Mouse (Mus musculus): Measurements from ENCODE around the gene Them7. TPM values are rescaled to one million over a fixed set of nuclear protein-coding genes. Genes with fewer than 3 reads are reported as not detected.

Gene Them7
- polyA plus RNA-seq, 1 experiment from 2014 or later, result 21.3 TPM

DNA sequence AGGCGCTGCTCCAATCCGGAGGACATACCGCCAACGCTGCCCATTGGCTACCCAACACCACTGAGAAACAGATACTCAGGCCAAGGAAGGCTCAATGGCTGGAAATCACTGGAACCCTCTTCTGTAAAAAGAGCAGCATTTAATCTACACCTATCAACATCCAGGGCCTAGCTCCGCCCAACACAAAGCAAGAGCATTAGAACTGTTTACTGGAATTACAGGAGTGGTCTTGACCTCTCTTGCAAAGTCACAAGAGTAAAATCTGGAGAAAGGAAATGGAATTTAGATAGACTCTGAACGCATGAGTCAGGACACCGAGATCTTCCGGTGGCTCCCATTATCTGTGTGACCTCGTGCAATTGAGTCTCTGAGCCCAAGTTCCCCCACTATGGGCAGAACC, 171.9 kb downstream of the Them7 start:
- ATAC-seq (replicated peaks; ENCODE audit: low FRiP score, low read depth), result no peak
- WGBS, result 91% methylated on average over 9 of the region's 9 CpGs
- no peak for TF ChIP-seq CTCF (IDR thresholded peaks at IDR 0.05; ENCODE audit: low read depth)

GRCm38 (mm10) chr2:105397446-105398211, 173.5 kb downstream of the Them7 start:
- ATAC-seq (replicated peaks; ENCODE audit: low FRiP score, low read depth), result no peak
- no peaks in the 10 kb centered on the region for H3K9me3 ChIP-seq (replicated peaks; ENCODE audit: low read length)
- H3K27ac ChIP-seq, result 0 out of 2 replicates have a peak overlapping the region, but pooled peaks have one; percentile 94
- peak overlapping the region; percentile 88 for H3K9ac ChIP-seq (ENCODE audit: low read depth, low read length)
- peak overlapping the region; percentile 73 for H3K4me3 ChIP-seq (replicated peaks; ENCODE audit: low read depth, low read length)
- H3K4me2 ChIP-seq (ENCODE audit: low read length), result peak overlapping the region; percentile 65
- 25% methylated on average over 5 of the region's 5 CpGs for WGBS
- no peak for TF ChIP-seq CTCF (IDR thresholded peaks at IDR 0.05; ENCODE audit: low read depth)
- H3K36me3 ChIP-seq (ENCODE audit: insufficient read depth, low read length), result 0 out of 2 replicates have a peak, but pooled peaks cover 11% of the 10 kb centered on the region
- no peaks in the 10 kb centered on the region for H3K27me3 ChIP-seq (ENCODE audit: insufficient read depth, low read length)
- DNase-seq (ENCODE audit: low spot score), result no peak
- peaks cover 25% of the 10 kb centered on the region for H3K4me1 ChIP-seq (replicated peaks; ENCODE audit: insufficient read depth, low read length)

More for the DNA sequence above, 171.9 kb downstream of the Them7 start:
- no peaks in the 10 kb centered on the region for H3K9me3 ChIP-seq (replicated peaks; ENCODE audit: low read length)
- no peak overlapping the region for H3K9ac ChIP-seq (ENCODE audit: low read depth, low read length)
- DNase-seq (ENCODE audit: low spot score), result no peak
- no peak overlapping the region for H3K4me2 ChIP-seq (ENCODE audit: low read length)
- peaks cover 25% of the 10 kb centered on the region for H3K4me1 ChIP-seq (replicated peaks; ENCODE audit: insufficient read depth, low read length)
- H3K4me3 ChIP-seq (replicated peaks; ENCODE audit: low read depth, low read length), result no peak overlapping the region
- H3K27me3 ChIP-seq (ENCODE audit: insufficient read depth, low read length), result no peaks in the 10 kb centered on the region
- peaks cover 26% of the 10 kb centered on the region; the same call in 1 of the 2 replicates for H3K36me3 ChIP-seq (ENCODE audit: insufficient read depth, low read length)
- H3K27ac ChIP-seq, result no peak overlapping the region

DNA sequence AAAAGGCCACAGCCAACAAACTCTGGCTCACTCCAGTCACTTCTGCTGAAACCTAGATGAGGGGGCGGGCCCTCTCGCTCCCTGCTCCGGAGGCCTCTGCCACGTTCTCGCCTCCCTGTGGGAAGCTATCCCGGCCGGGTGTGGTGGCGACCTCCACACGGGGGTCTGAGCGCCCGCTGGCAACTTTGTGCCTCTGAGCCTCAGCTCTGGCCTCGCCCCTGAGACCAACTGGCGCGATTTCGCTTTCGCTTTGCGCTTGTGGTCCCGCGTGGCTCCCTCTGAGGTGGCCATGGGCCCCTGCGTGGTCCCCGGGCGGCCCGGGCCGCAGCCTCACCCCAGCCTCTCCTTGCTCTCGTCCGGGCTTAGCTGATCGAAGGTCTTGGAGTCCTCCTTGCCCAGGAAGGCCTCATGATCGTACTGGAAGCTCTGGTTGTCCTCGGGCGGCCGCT, 174.5 kb downstream of the Them7 start:
- H3K27me3 ChIP-seq (ENCODE audit: insufficient read depth, low read length), result no peaks in the 10 kb centered on the region
- TF ChIP-seq CTCF (IDR thresholded peaks at IDR 0.05; ENCODE audit: low read depth), result no peak
- peak overlapping the region; percentile 94 for H3K27ac ChIP-seq
- peak overlapping the region; percentile 73 for H3K4me3 ChIP-seq (replicated peaks; ENCODE audit: low read depth, low read length)
- H3K9me3 ChIP-seq (replicated peaks; ENCODE audit: low read length), result no peaks in the 10 kb centered on the region
- H3K36me3 ChIP-seq (ENCODE audit: insufficient read depth, low read length), result 0 out of 2 replicates have a peak, but pooled peaks cover 5% of the 10 kb centered on the region
- peak overlapping the region; percentile 88 for H3K9ac ChIP-seq (ENCODE audit: low read depth, low read length)
- 0% methylated on average over 31 of the region's 31 CpGs for WGBS
- DNase-seq (ENCODE audit: low spot score) (peak; percentile 75), ATAC-seq (replicated peaks; ENCODE audit: low FRiP score, low read depth) (peak; percentile 56)
- H3K4me1 ChIP-seq (replicated peaks; ENCODE audit: insufficient read depth, low read length), result peaks cover 25% of the 10 kb centered on the region
- peak overlapping the region; percentile 65 for H3K4me2 ChIP-seq (ENCODE audit: low read length)

- peaks cover 25% of the 10 kb centered on the region for H3K4me1 ChIP-seq (replicated peaks; ENCODE audit: insufficient read depth, low read length)
- ATAC-seq (replicated peaks; ENCODE audit: low FRiP score, low read depth), result peak; percentile 92
- H3K9me3 ChIP-seq (replicated peaks; ENCODE audit: low read length), result no peaks in the 10 kb centered on the region
- peak within 1 kb of the TSS; percentile 94 for H3K27ac ChIP-seq
- peak within 1 kb of the TSS; percentile 73 for H3K4me3 ChIP-seq (replicated peaks; ENCODE audit: low read depth, low read length)
- peak within 1 kb of the TSS; percentile 88 for H3K9ac ChIP-seq (ENCODE audit: low read depth, low read length)
- no peaks in the 10 kb centered on the region for H3K27me3 ChIP-seq (ENCODE audit: insufficient read depth, low read length)
- under 1% methylated on average over 56 of the region's 57 CpGs for WGBS
- H3K36me3 ChIP-seq (ENCODE audit: insufficient read depth, low read length), result 0 out of 2 replicates have a peak, but pooled peaks cover 4% of the 10 kb centered on the region
- TF ChIP-seq CTCF (IDR thresholded peaks at IDR 0.05; ENCODE audit: low read depth), result no peak
- peak; percentile 94 for DNase-seq (ENCODE audit: low spot score)
- peak within 1 kb of the TSS; percentile 65 for H3K4me2 ChIP-seq (ENCODE audit: low read length)
Observed at GRCm38 (mm10) chr2:105399085-105399891, 175.2 kb downstream of the Them7 start, which contains the start of gene Rcn1. Gene Rcn1, minus strand, starts transcription at chr2:105399319.

DNA sequence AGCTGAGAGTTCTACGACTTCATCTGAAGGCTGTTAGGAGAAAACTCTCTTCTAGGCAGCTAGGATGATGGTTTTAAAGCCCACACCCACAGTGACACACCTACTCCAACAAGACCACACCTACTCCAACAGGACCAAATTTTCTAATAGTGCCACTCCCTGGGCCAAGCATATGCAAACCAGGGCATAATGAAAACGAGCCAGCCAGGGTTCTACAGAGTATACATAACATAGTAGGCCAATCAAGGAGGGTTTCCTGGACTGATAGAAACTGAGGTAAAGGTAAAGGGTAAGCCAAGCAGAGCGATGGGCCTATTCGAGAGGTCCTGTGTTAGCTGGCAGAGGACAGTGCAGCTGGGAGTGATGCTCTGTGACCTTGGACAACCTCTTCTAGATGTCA, 176.4 kb downstream of the Them7 start:
- no peak overlapping the region for H3K4me3 ChIP-seq (replicated peaks; ENCODE audit: low read depth, low read length)
- DNase-seq (ENCODE audit: low spot score), result no peak
- WGBS, result 88% methylated on average over 4 of the region's 4 CpGs
- H3K9ac ChIP-seq (ENCODE audit: low read depth, low read length), result no peak overlapping the region
- no peaks in the 10 kb centered on the region for H3K27me3 ChIP-seq (ENCODE audit: insufficient read depth, low read length)
- no peak overlapping the region for H3K4me2 ChIP-seq (ENCODE audit: low read length)
- no peak overlapping the region for H3K27ac ChIP-seq
- ATAC-seq (replicated peaks; ENCODE audit: low FRiP score, low read depth), result no peak
- no peaks in the 10 kb centered on the region for H3K9me3 ChIP-seq (replicated peaks; ENCODE audit: low read length)
- no peak for TF ChIP-seq CTCF (IDR thresholded peaks at IDR 0.05; ENCODE audit: low read depth)
- no peaks in the 10 kb centered on the region for H3K36me3 ChIP-seq (ENCODE audit: insufficient read depth, low read length)
- peaks cover 25% of the 10 kb centered on the region for H3K4me1 ChIP-seq (replicated peaks; ENCODE audit: insufficient read depth, low read length)

- TF ChIP-seq CTCF (IDR thresholded peaks at IDR 0.05; ENCODE audit: low read depth), result no peak
- WGBS, result 89% methylated on average over 2 of the region's 2 CpGs
Observed at GRCm38 (mm10) chr2:105402180-105402579, 178.1 kb downstream of the Them7 start.

More at GRCm38 (mm10) chr2:105402180-105402579, 178.1 kb downstream of the Them7 start:
- DNase-seq (ENCODE audit: low spot score) (no peak), ATAC-seq (replicated peaks; ENCODE audit: low FRiP score, low read depth) (no peak)
- H3K4me2 ChIP-seq (ENCODE audit: low read length), result no peak overlapping the region
- H3K9ac ChIP-seq (ENCODE audit: low read depth, low read length), result no peak overlapping the region
- H3K27me3 ChIP-seq (ENCODE audit: insufficient read depth, low read length), result no peaks in the 10 kb centered on the region
- no peaks in the 10 kb centered on the region for H3K36me3 ChIP-seq (ENCODE audit: insufficient read depth, low read length)
- H3K9me3 ChIP-seq (replicated peaks; ENCODE audit: low read length), result no peaks in the 10 kb centered on the region
- no peak overlapping the region for H3K4me3 ChIP-seq (replicated peaks; ENCODE audit: low read depth, low read length)
- no peak overlapping the region for H3K27ac ChIP-seq
- peaks cover 15% of the 10 kb centered on the region for H3K4me1 ChIP-seq (replicated peaks; ENCODE audit: insufficient read depth, low read length)

Measured in kidney, postnatal 0 days (tissue).